Mouse (Mus musculus) limb, embryonic 14.5 days (tissue): ENCODE measurements at regions not wholly inside any gene's neighbourhood (a gene's known extent, or its start where the extent isn't known, plus 50 kb on each side); places are given as distances from the start of the nearest gene placed in this dataset.

ENCODE experiments used
- ATAC-seq: fragments of 200-750 bp; cut with Nextera tagmentation; 2 replicates; pipeline ENCODE4 v1.8.0; 2017; ENCODE audit warnings: low read depth, moderate number of reproducible peaks, moderate TSS enrichment; ENCODE audit not compliant: low FRiP score
- DNase-seq: peaks from one replicate; pipeline ENCODE4 v3.0.0-alpha.2; 2015; ENCODE audit warnings: low spot score
- H3K27ac ChIP-seq: fragments of 300-500 bp; sonication (generic); replicated peaks from 2 replicates; pipeline ENCODE4 v1.5.1; 2014; ENCODE audit warnings: low read depth, mild to moderate bottlenecking, low read length, moderate library complexity, mixed read lengths
- H3K27me3 ChIP-seq: fragments of 300-500 bp; sonication (generic); 2 replicates; pipeline ENCODE4 v1.6.1; 2014; ENCODE audit warnings: low read length, mixed read lengths; ENCODE audit not compliant: control insufficient read depth, insufficient read depth
- H3K36me3 ChIP-seq: fragments of 300-500 bp; sonication (generic); 2 replicates; pipeline ENCODE4 v1.6.1; 2014; ENCODE audit warnings: mild to moderate bottlenecking, low read length, moderate library complexity, mixed read lengths; ENCODE audit not compliant: control insufficient read depth, insufficient read depth
- H3K4me1 ChIP-seq: fragments of 300-500 bp; sonication (generic); 2 replicates; pipeline ENCODE4 v1.6.1; 2014; ENCODE audit warnings: antibody characterized with exemption, low read length, mixed read lengths; ENCODE audit not compliant: control insufficient read depth, insufficient read depth
- H3K4me2 ChIP-seq: fragments of 300-500 bp; sonication (generic); replicated peaks from 2 replicates; pipeline ENCODE4 v1.6.1; 2014; ENCODE audit warnings: low read depth, mild to moderate bottlenecking, low read length, moderate library complexity; ENCODE audit not compliant: severe bottlenecking
- H3K4me3 ChIP-seq: fragments of 300-500 bp; sonication (generic); replicated peaks from 2 replicates; pipeline ENCODE4 v1.5.1; 2014; ENCODE audit warnings: low read length
- H3K9ac ChIP-seq: fragments of 300-500 bp; sonication (generic); 2 replicates; pipeline ENCODE4 v1.6.1; 2014; ENCODE audit warnings: mild to moderate bottlenecking, low read depth, low read length, moderate library complexity; ENCODE audit not compliant: severe bottlenecking
- H3K9me3 ChIP-seq: fragments of 300-500 bp; sonication (generic); 2 replicates; pipeline ENCODE4 v1.6.1; 2016; ENCODE audit warnings: low read length; ENCODE audit not compliant: control insufficient read depth
- POLR2A ChIP-seq: fragments of 200-500 bp; IDR thresholded peaks from 2 replicates; pipeline ENCODE4 v1.8.0; 2012; ENCODE audit warnings: inconsistent platforms, mild to moderate bottlenecking, moderate library complexity, borderline replicate concordance; ENCODE audit not compliant: insufficient read depth, insufficient read length; ENCODE audit errors: extremely low read depth
- WGBS: fragments of 180-500 bp; shearing (Covaris S2); extraction: QIAGEN DNeasy Blood & Tissue Kit; methylation state at CpG from one replicate; pipeline ENCODE4 v1.1.7; 2014; 5-methylcytosine and 5-hydroxymethylcytosine counted together

- 66% methylated on average over 6 of the region's 6 CpGs for WGBS
- Histone ChIP-seq H3K4me2 (no peak overlapping the region), H3K4me1 (no peaks in the 10 kb centered on the region), H3K27me3 (no peaks in the 10 kb centered on the region), H3K36me3 (no peaks in the 10 kb centered on the region), H3K27ac (no peak overlapping the region), H3K9ac (no peak overlapping the region), H3K9me3 (no peaks in the 10 kb centered on the region), H3K4me3 (no peak overlapping the region)
- TF ChIP-seq POLR2A: no peak
- ATAC-seq (no peak), DNase-seq (no peak)
Measured at GRCm38 (mm10) chr11:40562866-40563265, 132.1 kb downstream of the Mat2b start.

- ATAC-seq: no peak
- TF ChIP-seq POLR2A: no peak
- DNase-seq: no peak
- H3K4me2 ChIP-seq: no peak overlapping the region
- no peaks in the 10 kb centered on the region for H3K36me3 ChIP-seq
- H3K27ac ChIP-seq: no peak overlapping the region
- no peak overlapping the region for H3K9ac ChIP-seq
- no peaks in the 10 kb centered on the region for H3K9me3 ChIP-seq
- WGBS: 88% methylated on average over 2 of the region's 2 CpGs
- H3K27me3 ChIP-seq: no peaks in the 10 kb centered on the region
- H3K4me1 ChIP-seq: no peaks in the 10 kb centered on the region
- no peak overlapping the region for H3K4me3 ChIP-seq
Measured at GRCm38 (mm10) chr11:40561983-40562382, 133.0 kb downstream of the Mat2b start.

GRCm38 (mm10) chr11:40561400-40561799, 133.6 kb downstream of the Mat2b start:
- H3K4me3 ChIP-seq: no peak overlapping the region
- H3K27me3 ChIP-seq: no peaks in the 10 kb centered on the region
- WGBS: 91% methylated on average over 2 of the region's 2 CpGs
- no peaks in the 10 kb centered on the region for H3K4me1 ChIP-seq
- no peak for ATAC-seq
- no peak overlapping the region for H3K9ac ChIP-seq
- H3K36me3 ChIP-seq: no peaks in the 10 kb centered on the region
- no peak overlapping the region for H3K4me2 ChIP-seq
- no peak overlapping the region for H3K27ac ChIP-seq
- H3K9me3 ChIP-seq: no peaks in the 10 kb centered on the region
- DNase-seq: no peak
- no peak for TF ChIP-seq POLR2A

GRCm38 (mm10) chr11:40558486-40558885, 136.5 kb downstream of the Mat2b start:
- TF ChIP-seq POLR2A: no peak
- no peak for DNase-seq

GRCm38 (mm10) chr11:40554867-40555794, 139.9 kb downstream of the Mat2b start:
- no peak overlapping the region for H3K4me2 ChIP-seq
- DNase-seq (no peak), ATAC-seq (no peak)
- 68% methylated on average over 11 of the region's 11 CpGs for WGBS
- no peaks in the 10 kb centered on the region for H3K27me3 ChIP-seq
- TF ChIP-seq POLR2A: no peak
- no peak overlapping the region for H3K4me3 ChIP-seq
- no peaks in the 10 kb centered on the region for H3K36me3 ChIP-seq
- H3K27ac ChIP-seq: no peak overlapping the region
- no peak overlapping the region for H3K9ac ChIP-seq
- H3K9me3 ChIP-seq: no peaks in the 10 kb centered on the region
- H3K4me1 ChIP-seq: no peaks in the 10 kb centered on the region

More at GRCm38 (mm10) chr11:40558486-40558885, 136.5 kb downstream of the Mat2b start:
- H3K4me2 ChIP-seq: no peak overlapping the region
- no peaks in the 10 kb centered on the region for H3K36me3 ChIP-seq
- H3K9me3 ChIP-seq: no peaks in the 10 kb centered on the region
- H3K4me1 ChIP-seq: no peaks in the 10 kb centered on the region
- no peak overlapping the region for H3K4me3 ChIP-seq
- no peak overlapping the region for H3K27ac ChIP-seq
- H3K27me3 ChIP-seq: no peaks in the 10 kb centered on the region
- no peak for ATAC-seq
- H3K9ac ChIP-seq: no peak overlapping the region
- WGBS: 88% methylated on average over 2 of the region's 2 CpGs

GRCm38 (mm10) chr11:40552054-40552453, 142.9 kb downstream of the Mat2b start:
- no peak for TF ChIP-seq POLR2A
- no peaks in the 10 kb centered on the region for H3K36me3 ChIP-seq
- no peak overlapping the region for H3K4me3 ChIP-seq
- DNase-seq (no peak), ATAC-seq (no peak)
- H3K4me2 ChIP-seq: no peak overlapping the region
- H3K9me3 ChIP-seq: no peaks in the 10 kb centered on the region
- no peaks in the 10 kb centered on the region for H3K27me3 ChIP-seq
- 39% methylated on average over 2 of the region's 2 CpGs for WGBS
- H3K4me1 ChIP-seq: no peaks in the 10 kb centered on the region
- no peak overlapping the region for H3K27ac ChIP-seq
- H3K9ac ChIP-seq: no peak overlapping the region
